Mouse (Mus musculus) embryonic facial prominence, embryonic 12.5 days (tissue): ENCODE measurements around the gene Dpp9. TPM values are rescaled to one million over a fixed set of nuclear protein-coding genes. Genes with fewer than 3 reads are reported as not detected.
A peak's percentile ranks its signal among the peaks of the same experiment; 100 is the strongest.

Experiments used
- ATAC-seq: fragments of 200-750 bp; cut with Nextera tagmentation; 2 replicates; pipeline ENCODE4 v1.8.0; 2017; ENCODE audit not compliant: insufficient number of reproducible peaks, insufficient read depth, low FRiP score, low TSS enrichment
- H3K27ac ChIP-seq: fragments of 300-500 bp; sonication (generic); 2 replicates; pipeline ENCODE4 v1.5.1; 2016; ENCODE audit warnings: mild to moderate bottlenecking
- H3K27me3 ChIP-seq: fragments of 300-500 bp; sonication (generic); 2 replicates; pipeline ENCODE4 v1.6.1; 2016; ENCODE audit warnings: mild to moderate bottlenecking, moderate library complexity
- H3K36me3 ChIP-seq: fragments of 300-500 bp; sonication (generic); 2 replicates; pipeline ENCODE4 v1.6.1; 2016; ENCODE audit warnings: mild to moderate bottlenecking
- H3K4me1 ChIP-seq: fragments of 300-500 bp; sonication (generic); 2 replicates; pipeline ENCODE4 v1.6.1; 2016
- H3K4me2 ChIP-seq: fragments of 300-500 bp; sonication (generic); replicated peaks from 2 replicates; pipeline ENCODE4 v1.6.1; 2016; ENCODE audit warnings: mild to moderate bottlenecking, moderate library complexity
- H3K4me3 ChIP-seq: fragments of 300-500 bp; sonication (generic); 2 replicates; pipeline ENCODE4 v1.5.1; 2016; ENCODE audit warnings: mild to moderate bottlenecking
- H3K9ac ChIP-seq: fragments of 300-500 bp; sonication (generic); 2 replicates; pipeline ENCODE4 v1.6.1; 2016; ENCODE audit warnings: mild to moderate bottlenecking, moderate library complexity
- H3K9me3 ChIP-seq: fragments of 300-500 bp; sonication (generic); 2 replicates; pipeline ENCODE4 v1.6.1; 2016; ENCODE audit warnings: mild to moderate bottlenecking, moderate library complexity
- WGBS: fragments of 180-500 bp; shearing (Covaris S2); methylation state at CpG from one replicate; pipeline ENCODE4 v1.1.7; 2016; 5-methylcytosine and 5-hydroxymethylcytosine counted together
- polyA plus RNA-seq: library from polyadenylated mRNA; unstranded; fragments of >200 nt; fragmentation: Nextera tagmentation; extraction: Ambion mirVana; gene quantifications from 2 replicates; pipeline ENCODE4 v1.2.1, GENCODE M21; 2016

The Dpp9 gene
- polyA plus RNA-seq, 1 experiment from 2014 or later, result 43.4 TPM

GRCm38 (mm10) chr17:56173401-56174046 lies 45.2 kb downstream of the Dpp9 start:
- H3K9me3 ChIP-seq, result no peaks in the 10 kb centered on the region
- 56% methylated on average over 10 of the region's 10 CpGs for WGBS
- no peak overlapping the region for H3K9ac ChIP-seq
- no peak overlapping the region for H3K27ac ChIP-seq
- no peak for ATAC-seq
- no peak overlapping the region for H3K4me2 ChIP-seq
- 0 out of 2 replicates have a peak, but pooled peaks cover 3% of the 10 kb centered on the region for H3K4me1 ChIP-seq
- H3K27me3 ChIP-seq, result no peaks in the 10 kb centered on the region
- H3K4me3 ChIP-seq, result no peak overlapping the region
- peaks cover 54% of the 10 kb centered on the region for H3K36me3 ChIP-seq

- Histone ChIP-seq H3K4me1 (0 out of 2 replicates have a peak, but pooled peaks cover 3% of the 10 kb centered on the region), H3K4me3 (no peak overlapping the region), H3K36me3 (peaks cover 38% of the 10 kb centered on the region), H3K27me3 (no peaks in the 10 kb centered on the region), H3K27ac (no peak overlapping the region), H3K9ac (no peak overlapping the region), H3K9me3 (no peaks in the 10 kb centered on the region), H3K4me2 (no peak overlapping the region)
- WGBS, result 92% methylated on average over 17 of the region's 17 CpGs
- ATAC-seq, result no peak
Measured at GRCm38 (mm10) chr17:56171881-56172280, 46.8 kb downstream of the Dpp9 start.

DNA sequence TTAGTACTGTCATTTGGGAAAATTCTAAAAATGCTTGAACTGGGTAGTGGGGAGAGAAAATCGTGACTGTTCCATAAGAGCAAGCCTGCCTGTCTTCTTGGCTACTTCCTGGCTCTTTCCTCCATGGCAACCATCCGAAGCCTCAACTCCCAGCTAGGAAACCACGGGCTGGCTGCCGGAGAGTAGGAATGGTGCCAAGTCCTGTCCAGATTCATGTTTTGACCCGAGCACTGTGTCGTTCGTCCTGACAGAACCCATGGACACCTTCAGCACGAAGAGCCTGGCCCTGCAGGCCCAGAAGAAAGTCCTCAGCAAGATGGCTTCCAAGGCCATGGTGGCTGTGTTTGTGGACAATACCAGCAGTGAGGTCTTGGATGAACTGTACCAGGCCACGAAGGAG lies 47.2 kb downstream of the Dpp9 start:
- 0 out of 2 replicates have a peak, but pooled peaks cover 3% of the 10 kb centered on the region for H3K4me1 ChIP-seq
- WGBS, result 88% methylated on average over 9 of the region's 9 CpGs
- no peak for ATAC-seq
- no peak overlapping the region for H3K4me3 ChIP-seq
- no peak overlapping the region for H3K9ac ChIP-seq
- no peak overlapping the region for H3K27ac ChIP-seq
- no peaks in the 10 kb centered on the region for H3K9me3 ChIP-seq
- peaks cover 34% of the 10 kb centered on the region for H3K36me3 ChIP-seq
- no peak overlapping the region for H3K4me2 ChIP-seq
- H3K27me3 ChIP-seq, result no peaks in the 10 kb centered on the region

- Histone ChIP-seq H3K9ac (no peak overlapping the region), H3K9me3 (no peaks in the 10 kb centered on the region), H3K4me1 (0 out of 2 replicates have a peak, but pooled peaks cover 3% of the 10 kb centered on the region), H3K27me3 (no peaks in the 10 kb centered on the region), H3K4me3 (no peak overlapping the region), H3K27ac (peak overlapping the region; percentile 13; the same call in 1 of the 2 replicates), H3K36me3 (peaks cover 28% of the 10 kb centered on the region; the same call in 1 of the 2 replicates), H3K4me2 (no peak overlapping the region)
- ATAC-seq, result no peak
- 28% methylated on average over 10 of the region's 10 CpGs for WGBS
Measured at GRCm38 (mm10) chr17:56170636-56171035, 48.1 kb downstream of the Dpp9 start.

GRCm38 (mm10) chr17:56169830-56170229 lies 48.9 kb downstream of the Dpp9 start:
- Histone ChIP-seq H3K4me2 (no peak overlapping the region), H3K9ac (no peak overlapping the region), H3K9me3 (no peaks in the 10 kb centered on the region), H3K4me3 (no peak overlapping the region), H3K36me3 (peaks cover 21% of the 10 kb centered on the region; the same call in 1 of the 2 replicates), H3K4me1 (0 out of 2 replicates have a peak, but pooled peaks cover 3% of the 10 kb centered on the region), H3K27ac (no peak overlapping the region; the same call in 1 of the 2 replicates), H3K27me3 (no peaks in the 10 kb centered on the region)
- ATAC-seq, result no peak
- 49% methylated on average over 6 of the region's 6 CpGs for WGBS

DNA sequence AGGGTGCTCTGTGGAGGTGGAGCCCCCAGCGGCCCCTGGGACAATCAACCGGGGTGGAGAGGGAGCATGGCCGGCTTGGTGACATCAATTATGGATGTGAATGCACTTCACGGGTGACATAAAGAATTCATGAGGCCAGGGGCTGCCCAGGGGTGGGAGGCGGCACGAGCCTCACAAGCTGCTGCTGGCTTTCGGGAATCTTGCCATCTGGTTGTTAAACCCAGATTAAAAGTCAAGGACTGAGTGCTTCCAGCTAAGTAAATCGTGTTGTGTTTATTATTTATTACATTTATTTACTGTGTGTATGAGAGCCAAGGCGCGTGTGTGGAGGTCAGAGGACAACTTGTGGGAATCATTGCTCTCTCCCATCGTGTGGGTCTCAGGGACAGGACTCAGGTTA lies 53.0 kb downstream of the Dpp9 start:
- WGBS, result 69% methylated on average over 11 of the region's 11 CpGs
- Histone ChIP-seq H3K27ac (no peak overlapping the region), H3K9ac (no peak overlapping the region), H3K4me2 (no peak overlapping the region), H3K4me3 (no peak overlapping the region), H3K4me1 (peaks cover 14% of the 10 kb centered on the region; the same call in 1 of the 2 replicates), H3K36me3 (no peaks in the 10 kb centered on the region), H3K9me3 (no peaks in the 10 kb centered on the region), H3K27me3 (0 out of 2 replicates have a peak, but pooled peaks cover 3% of the 10 kb centered on the region)
- ATAC-seq, result no peak

DNA sequence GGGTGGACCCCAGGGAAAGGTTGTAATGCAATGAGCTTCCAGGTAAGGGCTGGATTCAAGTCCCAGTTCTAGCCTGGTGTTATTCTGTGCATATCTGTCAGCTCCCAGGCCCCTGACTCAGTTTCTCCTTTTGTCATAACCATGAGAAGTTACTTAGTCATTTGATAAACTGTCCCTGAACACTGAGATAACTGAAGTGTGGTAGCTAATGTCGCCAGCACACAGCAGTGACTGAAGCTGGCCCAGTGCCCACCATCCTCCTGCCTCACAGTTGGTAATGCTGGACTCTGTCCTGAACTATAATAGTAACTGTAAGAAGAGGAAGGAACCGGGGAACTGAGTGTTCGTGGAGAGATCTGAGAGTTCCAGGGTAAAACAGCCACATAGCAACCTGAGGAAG lies 54.2 kb downstream of the Dpp9 start:
- H3K9me3 ChIP-seq, result no peaks in the 10 kb centered on the region
- H3K27me3 ChIP-seq, result 0 out of 2 replicates have a peak, but pooled peaks cover 6% of the 10 kb centered on the region
- ATAC-seq, result no peak
- no peak overlapping the region for H3K27ac ChIP-seq
- H3K4me2 ChIP-seq, result no peak overlapping the region
- WGBS, result 78% methylated on average over 3 of the region's 3 CpGs
- no peaks in the 10 kb centered on the region for H3K36me3 ChIP-seq
- peaks cover 12% of the 10 kb centered on the region; the same call in 1 of the 2 replicates for H3K4me1 ChIP-seq
- H3K4me3 ChIP-seq, result no peak overlapping the region
- H3K9ac ChIP-seq, result no peak overlapping the region

DNA sequence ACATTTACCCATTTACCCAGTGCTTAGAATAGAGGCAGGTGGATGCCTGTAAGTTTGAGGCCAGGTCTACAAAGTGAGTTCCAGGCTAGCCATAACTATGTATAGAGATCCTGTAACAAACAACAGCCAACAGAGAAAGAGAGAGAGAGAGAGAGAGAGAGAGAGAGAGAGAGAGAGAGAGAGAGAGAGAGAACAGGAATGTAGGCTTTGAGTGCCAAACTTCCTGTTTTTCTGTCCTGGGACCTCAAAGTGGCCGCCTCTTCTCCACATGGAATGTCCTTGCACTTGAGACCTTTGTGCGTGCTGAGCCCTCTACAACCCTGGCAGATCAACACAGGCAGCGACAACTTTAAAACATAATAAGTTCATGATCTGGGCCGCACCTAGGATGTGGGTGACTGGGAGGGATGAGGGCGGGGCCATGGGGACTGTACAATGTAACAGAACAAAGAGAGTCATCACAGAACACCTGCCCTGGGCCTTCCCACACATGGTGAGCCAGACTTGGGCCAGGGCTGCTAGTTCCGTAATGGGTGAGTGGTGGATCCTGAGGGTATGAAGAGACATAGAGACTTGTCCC lies 55.1 kb downstream of the Dpp9 start:
- ATAC-seq, result no peak
- Histone ChIP-seq H3K4me2 (peak overlapping the region; percentile 66), H3K36me3 (no peaks in the 10 kb centered on the region), H3K27me3 (0 out of 2 replicates have a peak, but pooled peaks cover 6% of the 10 kb centered on the region), H3K9me3 (no peaks in the 10 kb centered on the region), H3K27ac (no peak overlapping the region), H3K9ac (no peak overlapping the region), H3K4me1 (peaks cover 12% of the 10 kb centered on the region; the same call in 1 of the 2 replicates), H3K4me3 (peak overlapping the region; percentile 40; the same call in 1 of the 2 replicates)
- 78% methylated on average over 6 of the region's 6 CpGs for WGBS

DNA sequence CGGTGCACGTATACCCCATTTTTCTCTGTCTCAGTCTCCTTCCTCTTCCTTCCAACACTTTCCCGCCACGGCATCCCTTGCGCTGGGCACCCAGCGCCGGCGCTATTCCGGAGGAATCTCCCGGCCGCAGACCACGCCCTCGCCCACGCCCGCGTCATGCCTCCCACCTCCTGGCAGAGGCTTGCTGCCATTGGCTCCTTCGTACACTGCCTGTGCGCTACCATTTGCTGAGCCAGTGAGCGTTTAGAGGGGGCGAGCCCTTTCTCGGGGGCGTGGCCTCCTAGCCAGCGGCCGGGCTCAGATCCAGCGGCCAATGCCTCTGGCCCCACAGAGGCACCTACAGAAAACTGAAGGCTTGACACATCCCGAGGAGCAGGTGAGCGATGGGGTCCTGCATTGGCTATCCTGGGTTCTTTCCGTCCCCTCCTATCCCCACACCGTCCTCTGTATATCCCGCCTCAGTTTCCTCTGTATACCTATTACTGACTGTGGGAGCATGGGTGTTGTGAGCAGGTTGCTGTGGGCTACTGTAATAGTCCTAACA lies 56.4 kb downstream of the Dpp9 start, which contains the start of gene Tnfaip8l1:
Tnfaip8l1 (plus strand) TSS at position 247 of the 544 bp plus-strand sequence.
- peak within 1 kb of the TSS; percentile 54 for H3K9ac ChIP-seq
- H3K9me3 ChIP-seq, result no peaks in the 10 kb centered on the region
- no peaks in the 10 kb centered on the region for H3K36me3 ChIP-seq
- peak within 1 kb of the TSS; percentile 66 for H3K4me2 ChIP-seq
- H3K4me1 ChIP-seq, result peaks cover 12% of the 10 kb centered on the region; the same call in 1 of the 2 replicates
- peak; percentile 96 for ATAC-seq
- peaks cover 15% of the 10 kb centered on the region for H3K27me3 ChIP-seq
- no peak within 1 kb of the TSS for H3K27ac ChIP-seq
- WGBS, result 1% methylated on average over 30 of the region's 30 CpGs
- peak within 1 kb of the TSS; percentile 40 for H3K4me3 ChIP-seq

DNA sequence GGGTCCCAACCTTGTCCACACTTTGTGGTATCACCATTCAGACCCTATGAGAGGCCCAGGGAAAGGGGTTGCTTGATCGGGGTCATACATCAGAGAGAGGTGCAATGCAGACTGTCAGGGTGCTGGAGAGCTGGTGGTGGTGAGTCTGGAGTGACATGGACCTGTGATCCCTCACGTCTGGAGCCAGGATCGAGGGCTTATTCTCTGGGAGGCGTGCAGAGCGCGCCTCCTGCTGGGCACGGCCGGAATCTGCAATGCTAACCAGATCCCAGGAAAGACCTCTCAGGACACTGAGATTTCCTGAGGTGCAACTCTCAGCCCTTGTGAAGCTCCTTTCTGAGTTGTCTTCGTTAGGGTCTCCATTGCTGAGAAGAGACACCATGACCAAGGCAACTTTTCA lies 59.0 kb downstream of the Dpp9 start:
- no peaks in the 10 kb centered on the region for H3K36me3 ChIP-seq
- H3K27ac ChIP-seq, result no peak overlapping the region
- ATAC-seq, result no peak
- no peak overlapping the region for H3K4me2 ChIP-seq
- no peaks in the 10 kb centered on the region for H3K9me3 ChIP-seq
- H3K9ac ChIP-seq, result peak overlapping the region; percentile 4; the same call in 1 of the 2 replicates
- 2% methylated on average over 9 of the region's 9 CpGs for WGBS
- H3K4me1 ChIP-seq, result peaks cover 12% of the 10 kb centered on the region; the same call in 1 of the 2 replicates
- H3K27me3 ChIP-seq, result peaks cover 17% of the 10 kb centered on the region
- no peak overlapping the region for H3K4me3 ChIP-seq

- 37% methylated on average over 9 of the region's 9 CpGs for WGBS
- H3K27me3 ChIP-seq, result peaks cover 41% of the 10 kb centered on the region
- H3K9me3 ChIP-seq, result no peaks in the 10 kb centered on the region
- no peaks in the 10 kb centered on the region for H3K36me3 ChIP-seq
- H3K9ac ChIP-seq, result no peak overlapping the region
- ATAC-seq, result 0 out of 2 replicates have a peak, but pooled peaks have one; percentile 19
- no peak overlapping the region for H3K4me2 ChIP-seq
- no peak overlapping the region for H3K4me3 ChIP-seq
- H3K27ac ChIP-seq, result no peak overlapping the region
- H3K4me1 ChIP-seq, result peaks cover 10% of the 10 kb centered on the region; the same call in 1 of the 2 replicates
Measured at GRCm38 (mm10) chr17:56153643-56154042, 65.1 kb downstream of the Dpp9 start.
